Mouse (Mus musculus) spleen, postnatal 4 days (tissue): ENCODE results near the gene Jakmip3.
A peak's percentile ranks its signal among the peaks of the same experiment; 100 is the strongest.

Experiments used
- DNase-seq, 2 experiments: peaks; one replicate each; pipeline ENCODE4 v3.0.0; 2022; ENCODE audit warnings: low spot score in 2 of 2

Gene Jakmip3

GRCm38 (mm10) chr7:138940612-138941461, at the start of gene Jakmip3:
Jakmip3 (plus strand) TSS chr7:138940730.
- peak in 1 of 2 experiments; percentile 60 for DNase-seq

- DNase-seq, result no peak
Measured at GRCm38 (mm10) chr7:138898122-138898521, 42.4 kb upstream of the Jakmip3 start.

GRCm38 (mm10) chr7:138898743-138899142, 41.8 kb upstream of the Jakmip3 start:
- no peak for DNase-seq

GRCm38 (mm10) chr7:138903886-138904435, 36.6 kb upstream of the Jakmip3 start:
- DNase-seq, result no peak

- DNase-seq, result no peak
Measured at GRCm38 (mm10) chr7:138906441-138906840, 34.1 kb upstream of the Jakmip3 start.

GRCm38 (mm10) chr7:138907043-138907442, 33.5 kb upstream of the Jakmip3 start:
- DNase-seq, result no peak

GRCm38 (mm10) chr7:138907976-138908375, 32.6 kb upstream of the Jakmip3 start:
- no peak for DNase-seq

GRCm38 (mm10) chr7:138908768-138909276, 31.7 kb upstream of the Jakmip3 start:
- DNase-seq, result no peak

- DNase-seq, result peak; percentile 85 to 93
Measured at GRCm38 (mm10) chr7:138909277-138910192, 31.0 kb upstream of the Jakmip3 start, which contains the start of gene Bnip3. Bnip3 (minus strand) TSS chr7:138909519.

- no peak for DNase-seq
Measured at GRCm38 (mm10) chr7:138910193-138910562, 30.4 kb upstream of the Jakmip3 start.

- DNase-seq, result no peak
Measured at GRCm38 (mm10) chr7:138913616-138914015, 26.9 kb upstream of the Jakmip3 start.

- peak; percentile 58 to 82 for DNase-seq
Measured at GRCm38 (mm10) chr7:138919156-138919944, 21.2 kb upstream of the Jakmip3 start.

- no peak for DNase-seq
Measured at GRCm38 (mm10) chr7:138921611-138922010, 18.9 kb upstream of the Jakmip3 start.

GRCm38 (mm10) chr7:138923756-138924425, 16.6 kb upstream of the Jakmip3 start:
- no peak for DNase-seq

GRCm38 (mm10) chr7:138928456-138928855, 12.1 kb upstream of the Jakmip3 start:
- no peak for DNase-seq

GRCm38 (mm10) chr7:138934523-138934922, 6.0 kb upstream of the Jakmip3 start:
- DNase-seq, result no peak

- no peak for DNase-seq
Measured at GRCm38 (mm10) chr7:138938991-138939390, 1.5 kb upstream of the Jakmip3 start.

- no peak for DNase-seq
Measured at GRCm38 (mm10) chr7:138940256-138940611, 296 bp upstream of the Jakmip3 start.

- no peak for DNase-seq
Measured at GRCm38 (mm10) chr7:138941571-138941970, 1.0 kb downstream of the Jakmip3 start.

- no peak for DNase-seq
Measured at GRCm38 (mm10) chr7:138942301-138942700, 1.8 kb downstream of the Jakmip3 start.

GRCm38 (mm10) chr7:138945668-138946067, 5.1 kb downstream of the Jakmip3 start:
- no peak for DNase-seq
